Comparison of ENCODE assay signal across 8 mouse cellular contexts in the genomic region with DNA sequence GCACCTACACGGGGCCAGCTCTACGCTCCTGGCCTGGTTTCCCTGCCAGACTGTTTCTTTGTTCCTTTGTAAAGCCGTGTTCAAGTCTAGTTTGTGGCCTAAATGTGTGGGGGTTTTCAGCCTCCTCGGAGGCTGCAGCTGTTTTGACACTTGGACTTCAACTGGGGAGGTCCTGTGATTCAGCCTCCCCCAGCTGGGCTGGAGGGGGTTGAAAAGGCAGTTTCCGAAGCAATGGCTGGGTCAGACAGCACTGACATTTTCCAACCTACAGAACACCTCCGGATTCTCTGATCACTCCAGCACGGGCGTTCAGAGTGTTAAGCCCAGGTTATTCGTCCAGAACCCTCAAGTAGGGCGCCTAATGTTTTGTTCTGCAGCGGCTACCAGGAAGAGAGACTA. TPM values are rescaled to one million over a fixed set of nuclear protein-coding genes. Genes with fewer than 3 reads are reported as not detected.
DNase-seq lines count a peak whose midpoint lies in the region; ATAC-seq and TF ChIP-seq lines count a peak whose summit lies in the region.

No protein-coding gene starts in this region.

- in situ Hi-C loops in ES-E14 (cut with MboI; ENCODE audit: low sequenced_read_pairs in 2 of 2, unreplicated experiment in 2 of 2): no loop called here

- WGBS in heart, embryonic 12.5 days: 1% methylated on average over 11 of the region's 11 CpGs
- under 1% methylated on average over 11 of the region's 11 CpGs for WGBS in forebrain, embryonic 10.5 days
- WGBS in limb, embryonic 13.5 days: under 1% methylated on average over 11 of the region's 11 CpGs
- under 1% methylated on average over 11 of the region's 11 CpGs for WGBS in stomach, embryonic 15.5 days

- no peak for DNase-seq in heart, postnatal 36 days
- no peak for DNase-seq in ES-E14 (ENCODE audit: low read depth, low spot score)
- no peak for DNase-seq in forebrain, embryonic 10.5 days (ENCODE audit: extremely low spot score, low spot score)
- DNase-seq in right cerebral cortex, adult 2 months (ENCODE audit: low spot score in 2 of 2): no peak
- DNase-seq in frontal cortex, postnatal 36 days (ENCODE audit: low spot score in 2 of 2): no peak

- H3K36me3 ChIP-seq in heart, embryonic 12.5 days: no peaks in the 10 kb centered on the region
- no peaks in the 10 kb centered on the region for H3K36me3 ChIP-seq in ES-E14 (ENCODE audit: control insufficient read depth, insufficient read depth, low read length, poor library complexity, severe bottlenecking)
- no peaks in the 10 kb centered on the region for H3K36me3 ChIP-seq in forebrain, embryonic 10.5 days (replicated peaks)
- no peaks in the 10 kb centered on the region for H3K36me3 ChIP-seq in limb, embryonic 13.5 days
- no peaks in the 10 kb centered on the region for H3K36me3 ChIP-seq in stomach, embryonic 15.5 days

- no peak for ATAC-seq in heart, embryonic 12.5 days (ENCODE audit: insufficient number of reproducible peaks, low FRiP score)
- no peak for ATAC-seq in limb, embryonic 13.5 days (ENCODE audit: low FRiP score, low read depth)
- no peak for ATAC-seq in stomach, embryonic 15.5 days (ENCODE audit: insufficient read depth, low FRiP score, low read depth)

- peaks cover 8% of the 10 kb centered on the region for H3K27me3 ChIP-seq in heart, embryonic 12.5 days (replicated peaks)
- H3K27me3 ChIP-seq in forebrain, embryonic 10.5 days (ENCODE audit: poor library complexity, severe bottlenecking): peaks cover 56% of the 10 kb centered on the region
- peaks cover 13% of the 10 kb centered on the region for H3K27me3 ChIP-seq in limb, embryonic 13.5 days
- H3K27me3 ChIP-seq in stomach, embryonic 15.5 days (replicated peaks): no peaks in the 10 kb centered on the region

- 0 out of 2 replicates have a peak, but pooled peaks cover 6% of the 10 kb centered on the region for H3K4me1 ChIP-seq in heart, embryonic 12.5 days (replicated peaks)
- H3K4me1 ChIP-seq in ES-E14 (ENCODE audit: control insufficient read depth in 2 of 2, insufficient read depth in 2 of 2, low read length in 2 of 2, poor library complexity in 1 of 2): no peaks in the 10 kb centered on the region
- peaks cover 40% of the 10 kb centered on the region for H3K4me1 ChIP-seq in forebrain, embryonic 10.5 days
- peaks cover 20% of the 10 kb centered on the region for H3K4me1 ChIP-seq in limb, embryonic 13.5 days
- H3K4me1 ChIP-seq in stomach, embryonic 15.5 days: 0 out of 2 replicates have a peak, but pooled peaks cover 2% of the 10 kb centered on the region

- H3K4me3 ChIP-seq in heart, embryonic 12.5 days: peak overlapping the region; percentile 97
- peak overlapping the region; percentile 74 to 78 for H3K4me3 ChIP-seq in ES-E14 (ENCODE audit: insufficient read depth in 1 of 2, low read depth in 1 of 2, low read length in 2 of 2, poor library complexity in 1 of 2, severe bottlenecking in 1 of 2)
- H3K4me3 ChIP-seq in forebrain, embryonic 10.5 days: peak overlapping the region; percentile 79
- H3K4me3 ChIP-seq in limb, embryonic 13.5 days: peak overlapping the region; percentile 87
- H3K4me3 ChIP-seq in stomach, embryonic 15.5 days (replicated peaks): peak overlapping the region; percentile 90

- peak overlapping the region; percentile 97 for H3K27ac ChIP-seq in heart, embryonic 12.5 days (ENCODE audit: poor library complexity, severe bottlenecking)
- no peak overlapping the region for H3K27ac ChIP-seq in ES-E14 (ENCODE audit: insufficient read depth, low read depth, low read length, poor library complexity, severe bottlenecking)
- H3K27ac ChIP-seq in forebrain, embryonic 10.5 days: peak overlapping the region; percentile 99
- H3K27ac ChIP-seq in limb, embryonic 13.5 days: peak overlapping the region; percentile 97
- H3K27ac ChIP-seq in stomach, embryonic 15.5 days: peak overlapping the region; percentile 99

- no peaks in the 10 kb centered on the region for H3K9me3 ChIP-seq in heart, embryonic 12.5 days (replicated peaks)
- no peaks in the 10 kb centered on the region for H3K9me3 ChIP-seq in ES-E14 (ENCODE audit: control insufficient read depth, insufficient read depth, low read depth, low read length)
- H3K9me3 ChIP-seq in forebrain, embryonic 10.5 days: no peaks in the 10 kb centered on the region
- H3K9me3 ChIP-seq in limb, embryonic 13.5 days: no peaks in the 10 kb centered on the region
- no peaks in the 10 kb centered on the region for H3K9me3 ChIP-seq in stomach, embryonic 15.5 days

- intact Hi-C loops in heart, postnatal 36 days (cut with DNase I): loop anchor here (5.0 to 10.0 kb wide), 2 partner anchors 65 to 982 kb away; a partner anchor contains a TSS

- peak overlapping the region; percentile 82 for H3K4me2 ChIP-seq in heart, embryonic 12.5 days
- H3K4me2 ChIP-seq in limb, embryonic 13.5 days (replicated peaks): peak overlapping the region; percentile 81
- H3K4me2 ChIP-seq in stomach, embryonic 15.5 days: peak overlapping the region; percentile 77

- H3K9ac ChIP-seq in heart, embryonic 12.5 days: peak overlapping the region; percentile 99
- peak overlapping the region; percentile 83 for H3K9ac ChIP-seq in ES-E14 (ENCODE audit: insufficient read depth, low read depth, low read length, poor library complexity, severe bottlenecking)
- H3K9ac ChIP-seq in limb, embryonic 13.5 days: peak overlapping the region; percentile 98
- H3K9ac ChIP-seq in stomach, embryonic 15.5 days: peak overlapping the region; percentile 99

TF ChIP-seq in ES-E14, 5 proteins besides CTCF, POLR2A, EP300 and RAD21:
- TF ChIP-seq ZC3H11A (IDR thresholded peaks at IDR 0.05; ENCODE audit: borderline replicate concordance, low read depth, low read length): no peak
- TF ChIP-seq CHD2 (IDR thresholded peaks at IDR 0.05; ENCODE audit: low read depth, low read length): no peak
- no peak for TF ChIP-seq HCFC1 (IDR thresholded peaks at IDR 0.05; ENCODE audit: borderline replicate concordance, insufficient read depth, low read length)
- TF ChIP-seq ZNF384 (IDR thresholded peaks at IDR 0.05; ENCODE audit: low read depth, low read length): no peak
- TF ChIP-seq MAFK (IDR thresholded peaks at IDR 0.05; ENCODE audit: insufficient read depth, low read depth, low read length): no peak

RNA-seq across cellular contexts. Expression of a gene that starts 0.6 kb away (rescaled TPM):
- 144 and 153 TPM in 2 replicates for polyA plus RNA-seq in heart, embryonic 12.5 days (2016; fragmentation: Nextera tagmentation; extraction: Ambion mirVana)
- total RNA-seq in heart, postnatal 36 days (2021): 100 to 1,000 TPM; 103 to 104 TPM
- total RNA-seq in ES-E14 (2012; rRNA removed): 22.4 and 35.9 TPM in 2 replicates
- polyA plus RNA-seq in forebrain, embryonic 10.5 days (2016; fragmentation: Nextera tagmentation; extraction: Ambion mirVana): 87.4 and 90.9 TPM in 2 replicates
- 243 and 250 TPM in 2 replicates for polyA plus RNA-seq in limb, embryonic 13.5 days (2015; fragmentation: Nextera tagmentation; extraction: Ambion mirVana)
- 197 and 236 TPM in 2 replicates for polyA plus RNA-seq in stomach, embryonic 15.5 days (2015; fragmentation: Nextera tagmentation; extraction: Ambion mirVana)

RNA-seq across cellular contexts. Expression of a gene that starts 4.1 kb away (rescaled TPM):
- 15.6 and 17.9 TPM in 2 replicates for polyA plus RNA-seq in heart, embryonic 12.5 days (2016; fragmentation: Nextera tagmentation; extraction: Ambion mirVana)
- total RNA-seq in heart, postnatal 36 days (2021): 10 to 100 TPM; 60.5 to 62.0 TPM
- total RNA-seq in ES-E14 (2012; rRNA removed): 9.8 and 13.6 TPM in 2 replicates
- 25.9 and 28.3 TPM in 2 replicates for polyA plus RNA-seq in forebrain, embryonic 10.5 days (2016; fragmentation: Nextera tagmentation; extraction: Ambion mirVana)
- 23.3 and 23.7 TPM in 2 replicates for polyA plus RNA-seq in limb, embryonic 13.5 days (2015; fragmentation: Nextera tagmentation; extraction: Ambion mirVana)
- polyA plus RNA-seq in stomach, embryonic 15.5 days (2015; fragmentation: Nextera tagmentation; extraction: Ambion mirVana): 20.9 and 23.9 TPM in 2 replicates

RNA-seq across cellular contexts. Expression of a gene that starts 21.1 kb away (rescaled TPM):
- 0.14 TPM in 1 of 2 replicates, not detected in the other for polyA plus RNA-seq in heart, embryonic 12.5 days (2016; fragmentation: Nextera tagmentation; extraction: Ambion mirVana)
- under 1 TPM in 1 of 2 experiments, not detected in 1; 0.47 TPM for total RNA-seq in heart, postnatal 36 days (2021)
- not detected in 2 replicates for total RNA-seq in ES-E14 (2012; rRNA removed)
- polyA plus RNA-seq in forebrain, embryonic 10.5 days (2016; fragmentation: Nextera tagmentation; extraction: Ambion mirVana): not detected in 2 replicates
- polyA plus RNA-seq in limb, embryonic 13.5 days (2015; fragmentation: Nextera tagmentation; extraction: Ambion mirVana): 0.13 TPM in 1 of 2 replicates, not detected in the other
- polyA plus RNA-seq in stomach, embryonic 15.5 days (2015; fragmentation: Nextera tagmentation; extraction: Ambion mirVana): 0.06 and 0.12 TPM in 2 replicates
